Mouse (Mus musculus) stomach, postnatal 0 days (tissue): ENCODE data around the gene Mast4.
"Not testable (repeated sequence)": the region's sequence is repeated elsewhere in the genome, so short reads cannot be mapped to it uniquely, and the experiment has no call there.

Experiments used
- CTCF ChIP-seq: IDR thresholded peaks from 2 replicates; pipeline ENCODE4 v1.5.1; 2016; ENCODE audit warnings: antibody characterized with exemption, low read depth, mild to moderate bottlenecking, moderate library complexity
- EP300 ChIP-seq: optimal IDR thresholded peaks from 2 replicates; pipeline ENCODE3; 2016; ENCODE audit warnings: antibody characterized with exemption

GRCm38 (mm10) chr13:102728951-102729350 lies 605.3 kb downstream of the Mast4 start:
- not testable (repeated sequence) for TF ChIP-seq CTCF, EP300
